Mouse (Mus musculus) right cerebral cortex, postnatal 14 days (tissue): Measurements from ENCODE around the gene Gm42791.
A peak's percentile ranks its signal among the peaks of the same experiment; 100 is the strongest.

Experiments
- DNase-seq: peaks from one replicate; pipeline ENCODE4 v3.0.0; 2022

The Gm42791 gene

GRCm38 (mm10) chr5:148994706-148995414 is at the start of gene Gm42791:
TSS of gene Gm42791 (minus strand) at chr5:148995147.
- peak; percentile 93 for DNase-seq

DNA sequence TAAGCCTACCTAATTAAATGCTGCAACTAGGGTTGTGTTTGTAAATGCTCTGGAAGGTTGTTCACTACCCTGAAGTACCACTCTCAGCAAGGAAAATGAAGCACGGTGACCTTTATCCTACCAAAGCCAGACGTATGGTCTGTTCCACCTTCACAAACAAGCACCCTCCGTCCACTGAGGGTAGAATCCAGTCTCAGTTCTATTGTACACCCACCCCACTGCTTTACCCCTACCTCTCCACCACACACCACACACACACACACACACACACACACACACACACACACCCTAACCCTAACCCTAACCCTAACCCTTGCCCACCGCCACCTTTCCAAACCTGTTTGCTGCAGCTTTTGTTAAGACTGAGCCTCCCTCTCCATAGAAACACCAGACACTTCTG is 49.1 kb upstream of the Gm42791 start:
- no peak for DNase-seq

DNA sequence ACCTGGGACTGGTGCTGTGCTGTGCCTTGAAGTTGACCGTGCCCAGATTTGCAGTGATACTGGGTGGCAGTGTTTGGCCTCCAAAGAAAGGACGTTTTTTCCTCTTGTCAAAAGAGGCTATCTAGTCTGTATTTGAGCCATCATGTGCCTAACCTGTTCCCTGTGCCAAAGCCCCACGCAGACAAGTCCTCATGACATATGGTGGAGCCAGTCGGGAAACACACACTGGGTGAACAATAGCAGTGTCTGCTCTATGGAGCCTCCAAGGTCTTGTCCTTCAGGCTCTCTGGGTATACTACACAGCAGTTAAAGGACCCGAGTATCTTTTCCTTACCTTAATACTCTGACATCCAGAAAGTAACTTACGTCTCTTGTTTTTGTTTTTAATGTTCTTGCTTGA is 48.3 kb upstream of the Gm42791 start:
- DNase-seq: no peak

DNA sequence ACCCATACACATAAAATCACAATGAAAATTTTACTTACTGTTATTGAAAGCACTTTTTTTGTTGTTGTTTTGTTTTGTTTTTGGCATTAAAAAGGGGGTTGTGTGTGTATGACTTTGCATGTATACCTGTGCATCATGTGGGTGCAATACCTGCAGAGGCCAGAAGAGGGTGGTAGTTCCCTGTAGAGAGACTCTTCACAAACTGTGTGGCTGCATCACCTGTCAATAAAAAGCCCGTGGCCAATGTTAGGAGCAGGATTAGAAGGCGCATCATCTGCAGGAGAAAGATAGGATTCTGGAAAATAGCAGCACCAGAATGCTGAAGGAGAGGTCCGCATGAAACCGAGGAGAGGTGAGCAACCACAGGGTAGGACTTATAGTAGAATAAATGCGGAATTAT is 44.9 kb upstream of the Gm42791 start:
- DNase-seq: peak; percentile 32

DNA sequence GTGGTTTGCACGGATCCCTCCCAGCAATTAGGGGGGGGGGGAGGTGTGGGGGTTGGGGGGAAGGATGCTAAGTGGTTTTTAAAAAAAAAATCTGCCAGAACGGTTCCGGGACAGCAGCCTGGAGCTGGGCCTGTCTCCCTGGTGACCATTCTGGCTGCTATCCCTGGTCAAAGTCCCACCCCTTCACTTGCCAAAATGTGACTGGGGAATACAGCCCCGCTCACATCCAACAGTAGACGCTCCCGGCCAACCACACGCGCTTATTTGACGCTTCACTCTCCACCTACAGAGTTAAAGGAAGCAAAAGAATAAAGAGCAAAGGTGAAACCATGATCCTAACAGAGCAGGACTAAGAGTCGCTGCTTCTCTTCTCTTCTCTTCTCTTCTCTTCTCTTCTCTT is 42.8 kb upstream of the Gm42791 start:
- DNase-seq: no peak

DNA sequence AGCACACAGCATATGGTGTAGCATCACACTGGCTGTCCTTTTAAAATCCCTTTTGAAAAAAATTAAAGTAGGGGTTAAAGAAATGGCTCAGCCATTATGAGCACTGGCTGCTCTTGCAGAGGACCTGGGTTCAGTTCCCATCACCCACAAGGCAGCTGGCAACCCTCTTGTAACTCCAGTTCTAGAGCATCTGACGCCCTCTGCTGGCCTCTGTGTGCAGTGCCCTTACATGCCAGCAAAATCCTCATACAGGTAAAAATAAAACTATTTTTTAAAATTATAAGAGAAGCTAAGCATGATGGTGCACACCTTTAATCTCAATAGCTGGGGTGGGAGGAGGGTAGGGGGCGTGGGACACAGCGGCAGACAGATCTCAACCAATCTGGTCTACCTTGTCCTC is 42.0 kb upstream of the Gm42791 start:
- DNase-seq: no peak

GRCm38 (mm10) chr5:149032438-149032837 is 37.5 kb upstream of the Gm42791 start:
- no peak for DNase-seq

GRCm38 (mm10) chr5:149031199-149031750 is 36.3 kb upstream of the Gm42791 start:
- peak; percentile 39 for DNase-seq

DNA sequence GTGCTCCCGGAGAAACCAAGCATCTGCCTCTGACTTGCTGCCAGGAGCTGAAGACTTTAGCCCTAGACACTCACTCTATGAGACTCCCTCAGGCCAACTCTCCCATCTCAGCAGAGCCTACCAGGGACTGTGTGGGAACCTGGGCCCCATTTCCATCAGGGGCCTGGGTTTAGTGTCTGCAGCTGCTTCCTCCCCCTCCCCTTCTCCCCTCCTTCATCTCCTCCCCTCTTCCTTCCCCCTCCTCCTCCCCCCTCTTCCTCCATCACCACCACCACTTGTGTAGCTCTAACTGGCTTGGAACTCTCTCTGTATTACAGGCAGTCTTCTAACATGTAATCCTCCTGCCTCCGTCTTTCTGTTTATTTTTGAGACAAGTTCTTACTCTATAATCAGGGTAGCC is 35.2 kb upstream of the Gm42791 start:
- no peak for DNase-seq

DNA sequence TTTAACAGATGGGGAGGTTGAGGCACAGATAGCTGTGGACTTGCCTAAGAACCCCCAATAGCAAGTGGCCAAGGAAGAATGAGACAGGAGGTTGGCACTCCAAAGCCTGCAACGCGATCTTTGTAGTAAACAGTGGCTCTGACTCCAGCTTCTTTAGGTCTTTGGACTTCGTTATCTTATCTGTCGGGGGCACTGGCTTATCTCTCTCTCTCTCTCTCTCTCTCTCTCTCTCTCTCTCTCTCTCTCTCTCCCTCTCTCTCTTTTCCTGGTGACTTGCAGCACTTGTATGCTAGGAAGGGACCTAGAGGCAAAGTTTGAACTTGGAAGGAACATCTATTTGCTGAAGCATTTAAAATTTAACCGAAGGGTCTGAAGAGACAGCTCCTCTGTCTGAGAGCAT is 33.4 kb upstream of the Gm42791 start:
- DNase-seq: no peak

DNA sequence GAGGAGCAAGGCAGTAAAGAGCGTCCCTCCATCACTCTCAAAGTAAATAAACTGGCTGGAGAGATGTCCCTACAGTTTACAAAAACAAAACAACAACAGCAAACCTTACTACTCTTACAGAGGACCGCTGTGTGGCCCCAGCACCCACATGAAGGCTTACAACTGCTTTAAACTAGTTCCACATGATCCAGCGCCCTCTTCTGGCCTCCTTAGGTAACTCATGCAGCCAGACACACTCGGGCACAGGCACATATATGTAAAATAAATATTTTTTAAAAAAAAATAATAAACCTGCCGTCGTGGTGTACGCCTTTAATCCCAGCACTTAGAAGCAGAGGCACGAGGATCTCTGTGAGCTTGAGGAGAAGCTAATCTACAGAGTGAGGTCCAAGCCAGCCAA is 32.4 kb upstream of the Gm42791 start:
- no peak for DNase-seq

- no peak for DNase-seq
These were observed 26.2 kb upstream of the Gm42791 start for GRCm38 (mm10) chr5:149021120-149021519.

- DNase-seq: no peak
These were observed 25.7 kb upstream of the Gm42791 start for GRCm38 (mm10) chr5:149020681-149021062.

- DNase-seq: no peak
These were observed 25.2 kb upstream of the Gm42791 start for GRCm38 (mm10) chr5:149020059-149020680.

- no peak for DNase-seq
These were observed 22.9 kb upstream of the Gm42791 start for GRCm38 (mm10) chr5:149017666-149018415.

GRCm38 (mm10) chr5:149017181-149017580 is 22.2 kb upstream of the Gm42791 start:
- no peak for DNase-seq

GRCm38 (mm10) chr5:149016261-149016660 is 21.3 kb upstream of the Gm42791 start:
- DNase-seq: no peak

- DNase-seq: no peak
These were observed 20.6 kb upstream of the Gm42791 start for GRCm38 (mm10) chr5:149015335-149016201.

GRCm38 (mm10) chr5:149014600-149015268 is 19.8 kb upstream of the Gm42791 start:
- DNase-seq: no peak

- no peak for DNase-seq
These were observed 19.0 kb upstream of the Gm42791 start for GRCm38 (mm10) chr5:149013817-149014508.

GRCm38 (mm10) chr5:149009111-149009510 is 14.2 kb upstream of the Gm42791 start:
- DNase-seq: no peak

GRCm38 (mm10) chr5:149007295-149007646 is 12.3 kb upstream of the Gm42791 start:
- no peak for DNase-seq
